Comparison of ENCODE assay signal across 8 mouse cellular contexts in the genomic region with DNA sequence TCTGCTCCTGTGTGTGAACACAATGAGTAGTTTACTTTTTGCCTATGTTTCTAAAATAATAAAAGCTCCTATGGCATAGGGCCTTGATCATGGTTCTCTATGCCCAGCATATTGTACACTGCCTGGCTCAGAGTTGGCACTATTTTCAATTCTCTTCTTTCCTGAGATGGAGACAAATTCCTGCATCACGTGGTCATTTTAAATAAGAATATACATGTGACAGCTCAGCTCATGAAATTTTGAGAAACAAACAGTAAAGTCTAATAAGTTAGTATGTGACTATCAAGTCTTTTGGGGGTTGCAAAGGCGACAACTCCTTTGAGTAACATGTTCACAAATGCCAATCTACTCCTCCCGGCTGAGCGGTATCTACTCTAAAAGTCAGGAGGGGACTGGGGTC. TPM values are rescaled to one million over a fixed set of nuclear protein-coding genes. Genes with fewer than 3 reads are reported as not detected.
DNase-seq lines count a peak whose midpoint lies in the region; ATAC-seq and TF ChIP-seq lines count a peak whose summit lies in the region.

No protein-coding gene starts in this region.

- no peaks in the 10 kb centered on the region for H3K27me3 ChIP-seq in heart, embryonic 13.5 days (replicated peaks)
- no peaks in the 10 kb centered on the region for H3K27me3 ChIP-seq in MEL (ENCODE audit: control insufficient read depth in 1 of 2, insufficient read depth in 2 of 2, low read length in 2 of 2)
- H3K27me3 ChIP-seq in heart, postnatal 0 days (ENCODE audit: control insufficient read depth, insufficient read depth, low read length): no peaks in the 10 kb centered on the region

- H3K4me3 ChIP-seq in heart, embryonic 13.5 days: peak overlapping the region; percentile 88
- peak overlapping the region; percentile 78 to 89 for H3K4me3 ChIP-seq in MEL (ENCODE audit: control insufficient read depth in 1 of 2, insufficient read depth in 1 of 2, low read depth in 2 of 2, low read length in 2 of 2)
- H3K4me3 ChIP-seq in heart, postnatal 0 days (ENCODE audit: low read depth, low read length): peak overlapping the region; percentile 66
- H3K4me3 ChIP-seq in macrophage (ENCODE audit: inconsistent target): peak overlapping the region; percentile 85

- under 1% methylated on average over 4 of the region's 4 CpGs for WGBS in heart, embryonic 13.5 days
- 0% methylated on average over 4 of the region's 4 CpGs for WGBS in heart, postnatal 0 days
- WGBS in macrophage (ENCODE audit: missing documents): 3% methylated on average over 4 of the region's 4 CpGs

- no peak for TF ChIP-seq CTCF in MEL (IDR thresholded peaks at IDR 0.05 in 2 of 3, conservative IDR thresholded peaks at IDR 0.05 in 1 of 3; ENCODE audit: control insufficient read depth in 1 of 3, insufficient read depth in 1 of 3, low read depth in 2 of 3, low read length in 3 of 3, poor library complexity in 1 of 3, severe bottlenecking in 1 of 3)
- no peak for TF ChIP-seq CTCF in heart, postnatal 0 days (IDR thresholded peaks at IDR 0.05; ENCODE audit: low read depth)

- no peak for ATAC-seq in heart, embryonic 13.5 days (ENCODE audit: extremely low read depth, insufficient number of reproducible peaks, low FRiP score, low TSS enrichment)
- ATAC-seq in heart, postnatal 0 days (ENCODE audit: insufficient read depth, low read depth): no peak

- no peaks in the 10 kb centered on the region for H3K9me3 ChIP-seq in heart, embryonic 13.5 days
- H3K9me3 ChIP-seq in MEL (replicated peaks; ENCODE audit: insufficient read depth, low read length): no peaks in the 10 kb centered on the region
- H3K9me3 ChIP-seq in heart, postnatal 0 days (replicated peaks; ENCODE audit: control insufficient read depth, low read length): no peaks in the 10 kb centered on the region

- no peak for TF ChIP-seq RAD21 in MEL (IDR thresholded peaks at IDR 0.05; ENCODE audit: low read depth, low read length)

- H3K9ac ChIP-seq in heart, embryonic 13.5 days: peak overlapping the region; percentile 92
- H3K9ac ChIP-seq in MEL (ENCODE audit: control insufficient read depth, low read depth, low read length, poor library complexity, severe bottlenecking): peak overlapping the region; percentile 90
- peak overlapping the region; percentile 61 for H3K9ac ChIP-seq in heart, postnatal 0 days (replicated peaks; ENCODE audit: low read depth, low read length)

- H3K4me1 ChIP-seq in heart, embryonic 13.5 days: peaks cover 39% of the 10 kb centered on the region
- peaks cover 0 to 7% of the 10 kb centered on the region in 2 experiments; a peak in 3 of 4 replicates for H3K4me1 ChIP-seq in MEL (ENCODE audit: control insufficient read depth in 1 of 2, insufficient read depth in 2 of 2, low read length in 2 of 2)
- peaks cover 35% of the 10 kb centered on the region for H3K4me1 ChIP-seq in heart, postnatal 0 days (ENCODE audit: control insufficient read depth, insufficient read depth)

- TF ChIP-seq EP300 in MEL (IDR thresholded peaks at IDR 0.05; ENCODE audit: low read depth in 1 of 2, low read length in 2 of 2): no peak
- no peak for TF ChIP-seq EP300 in heart, postnatal 0 days (IDR thresholded peaks at IDR 0.05; ENCODE audit: low read depth)

- no peak for DNase-seq in heart, postnatal 4 days
- DNase-seq in MEL (ENCODE audit: low read depth, low spot score): no peak
- DNase-seq in heart, postnatal 0 days (ENCODE audit: low spot score): no peak
- no peak for DNase-seq in left cerebral cortex, adult 11 months (ENCODE audit: low spot score)
- no peak for DNase-seq in left cerebral cortex, postnatal 36 days (ENCODE audit: low spot score in 2 of 2)
- no peak for DNase-seq in B cell, adult 2 months

- peaks cover 40% of the 10 kb centered on the region for H3K36me3 ChIP-seq in heart, embryonic 13.5 days
- H3K36me3 ChIP-seq in MEL (ENCODE audit: control insufficient read depth in 1 of 2, insufficient read depth in 2 of 2, low read length in 2 of 2): peaks cover 9 to 12% of the 10 kb centered on the region in 2 experiments; a peak in 3 of 4 replicates
- peaks cover 33% of the 10 kb centered on the region for H3K36me3 ChIP-seq in heart, postnatal 0 days (replicated peaks; ENCODE audit: control insufficient read depth, insufficient read depth, low read length)
- H3K36me3 ChIP-seq in macrophage (ENCODE audit: inconsistent target): peaks cover 27% of the 10 kb centered on the region

- intact Hi-C loops in left cerebral cortex, postnatal 36 days (cut with DNase I): loop anchor here (1.0 kb wide), 2 partner anchors 62 to 87 kb away; a partner anchor contains a TSS

- peak overlapping the region; percentile 87 for H3K4me2 ChIP-seq in heart, embryonic 13.5 days
- peak overlapping the region; percentile 77 for H3K4me2 ChIP-seq in heart, postnatal 0 days (ENCODE audit: low read depth, low read length)

- peaks cover 17% of the 10 kb centered on the region for H3K79me2 ChIP-seq in MEL (ENCODE audit: control insufficient read depth, insufficient read depth, low read length, poor library complexity)
- peaks cover 30% of the 10 kb centered on the region for H3K79me2 ChIP-seq in macrophage (ENCODE audit: inconsistent target)

- peak overlapping the region; percentile 92 for H3K27ac ChIP-seq in heart, embryonic 13.5 days (replicated peaks)
- H3K27ac ChIP-seq in MEL (ENCODE audit: control insufficient read depth, low read depth, low read length): peak overlapping the region; percentile 60
- H3K27ac ChIP-seq in heart, postnatal 0 days (ENCODE audit: low read depth): peak overlapping the region; percentile 87
- peak overlapping the region; percentile 76 for H3K27ac ChIP-seq in macrophage

- TF ChIP-seq POLR2A in MEL (IDR thresholded peaks at IDR 0.05; ENCODE audit: control insufficient read depth in 1 of 2, insufficient read depth in 1 of 2, low read depth in 1 of 2, low read length in 2 of 2, poor library complexity in 1 of 2): no peak

TF ChIP-seq in MEL, 35 proteins besides CTCF, POLR2A, EP300 and RAD21 (continues in another document):
- TF ChIP-seq BHLHE40 (IDR thresholded peaks at IDR 0.05; ENCODE audit: borderline replicate concordance, low read depth, low read length): no peak
- TF ChIP-seq POLR2AphosphoS5 (IDR thresholded peaks at IDR 0.05; ENCODE audit: borderline replicate concordance, low read depth, low read length): no peak
- TF ChIP-seq MAX (IDR thresholded peaks at IDR 0.05; ENCODE audit: low read length): peak; percentile 62
- no peak for TF ChIP-seq NELFE (IDR thresholded peaks at IDR 0.05; ENCODE audit: low read depth, low read length)
- TF ChIP-seq POLR2AphosphoS2 (IDR thresholded peaks at IDR 0.05; ENCODE audit: low read length): no peak
- TF ChIP-seq MXI1 (IDR thresholded peaks at IDR 0.05; ENCODE audit: low read depth, low read length): no peak
- no peak for TF ChIP-seq TAL1 (IDR thresholded peaks at IDR 0.05; ENCODE audit: low read length)
- TF ChIP-seq ZKSCAN1 (IDR thresholded peaks at IDR 0.05; ENCODE audit: low read depth, low read length): no peak
- TF ChIP-seq MYC (IDR thresholded peaks at IDR 0.05; ENCODE audit: low read depth, low read length): no peak

RNA-seq across cellular contexts. Expression of a gene that starts 0.3 kb away (rescaled TPM):
- 29.8 and 36.0 TPM in 2 replicates for polyA plus RNA-seq in heart, embryonic 13.5 days (2015; fragmentation: Nextera tagmentation; extraction: Ambion mirVana)
- 10 to 100 TPM; 37.3 to 39.1 TPM for total RNA-seq in heart, postnatal 4 days (2021)
- 20.0 and 28.0 TPM in 2 replicates for total RNA-seq in MEL (2012; rRNA removed)
- polyA plus RNA-seq in MEL (2012; ENCODE audit: insufficient read depth in 1 of 2, insufficient read length in 2 of 2, low read depth in 1 of 2, low replicate concordance in 2 of 2, missing spikeins in 1 of 2) (10 to 100 TPM in 1 of 2 experiments, not detected in 1; 31.2 TPM), macrophage (2018) (7.1 to 14.0 TPM (median 9.3 TPM) in 3 replicates)
- total RNA-seq in heart, postnatal 0 days (2014; rRNA removed; ENCODE audit: low replicate concordance): 22.5 and 38.5 TPM in 2 replicates
- polyA plus RNA-seq in heart, postnatal 0 days (2015; fragmentation: Nextera tagmentation; extraction: Ambion mirVana): 29.7 and 37.0 TPM in 2 replicates
- total RNA-seq in macrophage (2018; cell fraction: chromatin; rRNA removed): 10 to 100 TPM in 10 of 26 experiments, 1 to 10 TPM in 16; 1.9 to 18.1 (median 7.3) TPM
- 10 to 100 TPM in 5 of 26 experiments, 1 to 10 TPM in 21; 5.4 to 12.0 (median 8.3) TPM for total RNA-seq in macrophage (2018; cell fraction: cytosol; rRNA removed)
- 10 to 100 TPM in 2 of 26 experiments, 1 to 10 TPM in 24; 2.1 to 18.4 (median 4.3) TPM for total RNA-seq in macrophage (2018; cell fraction: nucleus; rRNA removed)
- total RNA-seq in left cerebral cortex, postnatal 36 days (2021): 10 to 100 TPM; 18.0 to 18.1 TPM

RNA-seq across cellular contexts. Expression of a gene that starts 0.7 kb away (rescaled TPM):
- polyA plus RNA-seq in heart, embryonic 13.5 days (2015; fragmentation: Nextera tagmentation; extraction: Ambion mirVana): 52.0 and 53.9 TPM in 2 replicates
- total RNA-seq in heart, postnatal 4 days (2021): 10 to 100 TPM; 41.4 to 42.7 TPM
- 16.4 and 20.1 TPM in 2 replicates for total RNA-seq in MEL (2012; rRNA removed)
- polyA plus RNA-seq in MEL (2012; ENCODE audit: insufficient read depth in 1 of 2, insufficient read length in 2 of 2, low read depth in 1 of 2, low replicate concordance in 2 of 2, missing spikeins in 1 of 2): 10 to 100 TPM in 1 of 2 experiments, not detected in 1; 16.7 TPM
- 54.6 and 60.5 TPM in 2 replicates for total RNA-seq in heart, postnatal 0 days (2014; rRNA removed; ENCODE audit: low replicate concordance)
- 53.4 and 54.2 TPM in 2 replicates for polyA plus RNA-seq in heart, postnatal 0 days (2015; fragmentation: Nextera tagmentation; extraction: Ambion mirVana)
- total RNA-seq in macrophage (2018; cell fraction: chromatin; rRNA removed): 10 to 100 TPM in 21 of 26 experiments, 1 to 10 TPM in 5; 6.7 to 41.4 (median 21.4) TPM
- 10 to 100 TPM in 25 of 26 experiments, 1 to 10 TPM in 1; 8.3 to 25.5 (median 20.7) TPM for total RNA-seq in macrophage (2018; cell fraction: cytosol; rRNA removed)
- 10 to 100 TPM; 10.5 to 48.1 (median 22.8) TPM for total RNA-seq in macrophage (2018; cell fraction: nucleus; rRNA removed)
- 18.1 to 21.6 TPM (median 19.1 TPM) in 3 replicates for polyA plus RNA-seq in macrophage (2018)
- 10 to 100 TPM; 46.1 to 52.7 TPM for total RNA-seq in left cerebral cortex, postnatal 36 days (2021)

RNA-seq across cellular contexts. Expression of a gene that starts 30.7 kb away (rescaled TPM):
- 1.0 and 1.3 TPM in 2 replicates for polyA plus RNA-seq in heart, embryonic 13.5 days (2015; fragmentation: Nextera tagmentation; extraction: Ambion mirVana)
- 1 to 10 TPM; 6.7 to 8.6 TPM for total RNA-seq in heart, postnatal 4 days (2021)
- total RNA-seq in MEL (2012; rRNA removed): 1.1 and 1.3 TPM in 2 replicates
- polyA plus RNA-seq in MEL (2012; ENCODE audit: insufficient read depth in 1 of 2, insufficient read length in 2 of 2, low read depth in 1 of 2, low replicate concordance in 2 of 2, missing spikeins in 1 of 2): 1 to 10 TPM in 1 of 2 experiments, not detected in 1; 3.0 TPM
- total RNA-seq in heart, postnatal 0 days (2014; rRNA removed; ENCODE audit: low replicate concordance): 3.8 and 9.2 TPM in 2 replicates
- polyA plus RNA-seq in heart, postnatal 0 days (2015; fragmentation: Nextera tagmentation; extraction: Ambion mirVana): 1.6 and 1.8 TPM in 2 replicates
- under 1 TPM in 2 of 26 experiments, not detected in 24; 0.33 to 0.42 TPM for total RNA-seq in macrophage (2018; cell fraction: chromatin; rRNA removed)
- total RNA-seq in macrophage (2018; cell fraction: cytosol; rRNA removed): under 1 TPM in 1 of 26 experiments, not detected in 25; 0.10 TPM
- under 1 TPM in 1 of 26 experiments, not detected in 25; 0.92 TPM for total RNA-seq in macrophage (2018; cell fraction: nucleus; rRNA removed)
- not detected in 3 replicates for polyA plus RNA-seq in macrophage (2018)
- 10 to 100 TPM; 15.9 to 19.0 TPM for total RNA-seq in left cerebral cortex, postnatal 36 days (2021)
